Mouse (Mus musculus) lung, embryonic 14.5 days (tissue): ENCODE results near the gene Dmrt1. TPM values are rescaled to one million over a fixed set of nuclear protein-coding genes. Genes with fewer than 3 reads are reported as not detected.

Experiments used
- ATAC-seq: fragments of 200-750 bp; cut with Nextera tagmentation; 2 replicates; pipeline ENCODE4 v1.8.0; 2017; ENCODE audit warnings: mild to moderate bottlenecking, moderate TSS enrichment, moderate library complexity; ENCODE audit not compliant: insufficient read depth
- DNase-seq: peaks from one replicate; pipeline ENCODE4 v3.0.0-alpha.2; 2015
- H3K27ac ChIP-seq: fragments of 300-500 bp; sonication (generic); 2 replicates; pipeline ENCODE4 v1.5.1; 2014; ENCODE audit warnings: low read depth, mild to moderate bottlenecking, moderate library complexity
- H3K27me3 ChIP-seq: fragments of 300-500 bp; sonication (generic); 2 replicates; pipeline ENCODE4 v1.6.1; 2014; ENCODE audit warnings: low read length, control low read depth; ENCODE audit not compliant: insufficient read depth
- H3K36me3 ChIP-seq: fragments of 300-500 bp; sonication (generic); 2 replicates; pipeline ENCODE4 v1.6.1; 2014; ENCODE audit warnings: control low read depth; ENCODE audit not compliant: insufficient read depth
- H3K4me1 ChIP-seq: fragments of 300-500 bp; sonication (generic); 2 replicates; pipeline ENCODE4 v1.6.1; 2014; ENCODE audit warnings: antibody characterized with exemption, control low read depth; ENCODE audit not compliant: insufficient read depth
- H3K4me2 ChIP-seq: fragments of 300-500 bp; sonication (generic); 2 replicates; pipeline ENCODE4 v1.6.1; 2014; ENCODE audit warnings: mild to moderate bottlenecking
- H3K4me3 ChIP-seq: fragments of 300-500 bp; sonication (generic); 2 replicates; pipeline ENCODE4 v1.5.1; 2014; ENCODE audit warnings: low read depth, low read length
- H3K9ac ChIP-seq: fragments of 300-500 bp; sonication (generic); 2 replicates; pipeline ENCODE4 v1.6.1; 2014
- H3K9me3 ChIP-seq: fragments of 300-500 bp; sonication (generic); 2 replicates; pipeline ENCODE4 v1.6.1; 2016; ENCODE audit warnings: low read depth, low read length, control low read depth
- CTCF ChIP-seq: IDR thresholded peaks from 2 replicates; pipeline ENCODE4 v1.5.1; 2016; ENCODE audit warnings: antibody characterized with exemption, low read depth
- WGBS: fragments of 180-500 bp; shearing (Covaris S2); extraction: QIAGEN DNeasy Blood & Tissue Kit; methylation state at CpG from one replicate; pipeline ENCODE4 v1.1.7; 2014; 5-methylcytosine and 5-hydroxymethylcytosine counted together
- polyA plus RNA-seq: library from polyadenylated mRNA; unstranded; fragments of >200 nt; fragmentation: Nextera tagmentation; extraction: Ambion mirVana; gene quantifications from 2 replicates; pipeline ENCODE4 v1.2.1, GENCODE M21; 2014

Gene Dmrt1
- polyA plus RNA-seq, 1 experiment from 2014 or later, result not detected

DNA sequence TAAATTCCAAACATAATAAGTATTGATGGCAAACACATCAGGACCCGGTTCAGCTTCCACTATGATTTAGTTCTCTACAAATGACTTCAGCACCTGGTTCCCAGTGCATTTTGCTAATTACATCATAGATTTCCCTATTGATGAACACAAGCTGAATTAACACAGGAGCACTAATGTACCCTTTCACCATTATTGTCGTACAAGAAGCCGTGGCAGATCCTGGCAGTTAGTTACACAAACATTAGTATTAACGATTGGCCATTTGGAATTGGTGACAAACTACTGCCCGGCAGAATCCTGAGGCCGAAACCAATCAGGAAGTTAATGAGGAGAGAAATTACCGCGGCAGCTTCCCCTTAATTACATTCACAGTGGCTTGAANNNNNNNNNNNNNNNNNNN is 96.5 kb downstream of the Dmrt1 start:
- no peak for DNase-seq
- no peak overlapping the region for H3K4me2 ChIP-seq
- H3K4me1 ChIP-seq, result no peaks in the 10 kb centered on the region
- H3K9ac ChIP-seq, result no peak overlapping the region
- ATAC-seq, result no peak
- peaks cover 90% of the 10 kb centered on the region for H3K27me3 ChIP-seq
- H3K4me3 ChIP-seq, result no peak overlapping the region
- WGBS, result 10% methylated on average over 8 of the region's 8 CpGs
- H3K27ac ChIP-seq, result no peak overlapping the region
- no peaks in the 10 kb centered on the region for H3K9me3 ChIP-seq
- H3K36me3 ChIP-seq, result no peaks in the 10 kb centered on the region
- no peak for TF ChIP-seq CTCF

DNA sequence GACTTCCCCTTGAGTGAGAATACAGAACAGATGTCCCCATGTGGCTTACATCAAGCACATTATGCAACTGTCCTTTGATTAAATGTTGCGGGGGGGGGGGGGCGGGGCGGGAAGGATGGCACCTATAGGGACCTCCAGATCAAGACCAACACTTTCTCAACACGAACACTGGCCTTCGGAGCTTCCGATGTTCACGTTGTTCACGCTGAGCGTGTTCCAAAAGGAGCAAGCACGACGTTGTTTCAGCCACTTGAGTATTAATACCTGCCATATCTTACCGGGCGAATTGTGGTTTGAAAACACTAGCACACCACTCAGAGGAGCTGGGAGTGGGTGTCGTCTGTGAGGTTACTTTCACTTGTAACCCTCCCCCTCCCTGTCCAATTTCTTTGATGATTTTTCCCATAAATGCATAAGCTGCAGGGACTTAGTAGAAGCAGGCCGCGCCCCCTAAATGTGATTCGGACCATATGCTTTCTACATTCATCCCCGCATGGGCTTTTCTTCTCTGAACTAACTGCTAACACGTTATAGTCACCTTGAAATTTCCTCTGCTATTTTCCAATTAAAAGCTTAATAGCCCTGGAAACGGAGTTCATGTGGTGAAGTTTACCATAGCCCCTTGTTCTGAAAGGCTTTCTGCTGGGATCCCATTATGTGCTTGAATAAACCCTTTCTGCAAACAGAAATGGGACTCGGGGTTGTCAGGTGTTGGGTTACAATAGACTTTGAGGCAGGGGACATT is 102.2 kb downstream of the Dmrt1 start:
- no peak overlapping the region for H3K4me2 ChIP-seq
- H3K27ac ChIP-seq, result no peak overlapping the region
- no peak overlapping the region for H3K9ac ChIP-seq
- H3K27me3 ChIP-seq, result peaks cover 99% of the 10 kb centered on the region
- ATAC-seq, result no peak
- H3K9me3 ChIP-seq, result no peaks in the 10 kb centered on the region
- no peaks in the 10 kb centered on the region for H3K36me3 ChIP-seq
- TF ChIP-seq CTCF, result no peak
- H3K4me1 ChIP-seq, result no peaks in the 10 kb centered on the region
- no peak overlapping the region for H3K4me3 ChIP-seq
- no peak for DNase-seq
- 2% methylated on average over 21 of the region's 21 CpGs for WGBS

DNA sequence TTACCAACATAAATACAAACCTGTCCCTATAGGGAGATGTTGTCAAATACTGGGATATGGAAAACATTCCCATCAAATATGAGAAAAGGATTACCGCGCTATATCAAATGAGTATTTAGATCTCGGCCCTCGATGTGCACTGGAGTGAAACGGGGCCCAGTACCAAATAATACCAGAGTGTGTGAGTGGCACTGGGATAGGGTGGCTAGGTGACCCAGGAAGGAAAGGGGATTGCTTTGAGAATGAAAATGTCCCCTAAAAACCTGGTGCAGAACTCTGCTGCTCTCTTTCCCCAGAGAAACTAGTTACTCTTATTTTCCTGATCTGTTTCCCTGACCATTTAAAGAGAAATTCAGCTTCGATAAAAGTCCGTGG is 102.8 kb downstream of the Dmrt1 start:
- Histone ChIP-seq H3K4me2 (no peak overlapping the region), H3K4me3 (no peak overlapping the region), H3K36me3 (no peaks in the 10 kb centered on the region), H3K9me3 (no peaks in the 10 kb centered on the region), H3K27ac (no peak overlapping the region), H3K9ac (no peak overlapping the region), H3K27me3 (peaks cover 99% of the 10 kb centered on the region), H3K4me1 (no peaks in the 10 kb centered on the region)
- no peak for ATAC-seq
- TF ChIP-seq CTCF, result no peak
- WGBS, result 4% methylated on average over 7 of the region's 7 CpGs
- no peak for DNase-seq

DNA sequence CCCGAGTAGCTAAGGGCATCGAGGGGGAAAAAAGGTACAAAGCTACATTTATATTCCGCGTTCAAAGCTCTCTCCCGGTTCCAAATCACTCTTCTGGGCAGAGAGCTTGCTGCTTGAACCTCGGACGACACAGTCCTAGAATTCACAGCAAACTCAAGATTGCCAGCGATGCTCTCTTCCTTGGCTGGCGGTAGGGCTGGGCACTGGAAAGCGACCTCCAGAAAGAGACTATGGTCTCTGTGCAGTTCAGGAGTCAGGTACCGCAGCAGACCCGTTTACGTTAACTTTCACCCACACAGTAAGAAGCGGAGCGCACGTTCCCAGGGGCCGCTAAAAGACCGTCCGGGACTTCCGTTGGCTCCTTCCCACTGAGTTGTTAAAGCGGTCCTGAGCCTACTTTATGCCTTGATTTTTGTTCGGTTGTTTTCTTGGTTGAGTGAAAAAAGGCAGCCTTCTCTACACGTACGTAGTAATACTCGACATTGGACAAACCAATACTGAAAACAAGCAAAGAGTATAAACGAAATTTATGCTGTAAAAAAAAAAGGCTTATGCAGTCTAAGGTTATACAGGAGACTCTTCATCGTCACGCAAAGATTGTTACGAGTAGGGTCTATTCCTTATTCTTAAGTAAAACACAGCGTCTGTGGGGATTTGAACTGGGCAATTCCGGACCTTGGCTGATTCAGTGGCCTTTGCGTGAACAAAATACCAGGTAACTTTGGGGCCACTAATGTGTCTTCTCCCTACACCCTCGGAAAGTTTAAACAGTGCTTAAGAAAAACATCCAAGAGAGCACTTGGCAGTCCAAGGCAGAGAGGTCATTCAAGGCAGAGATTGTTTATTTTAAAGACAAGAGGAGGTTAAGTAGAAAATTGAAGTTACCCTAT is 103.8 kb downstream of the Dmrt1 start:
- WGBS, result 1% methylated on average over 33 of the region's 33 CpGs
- no peak for ATAC-seq
- no peak overlapping the region for H3K4me2 ChIP-seq

DNA sequence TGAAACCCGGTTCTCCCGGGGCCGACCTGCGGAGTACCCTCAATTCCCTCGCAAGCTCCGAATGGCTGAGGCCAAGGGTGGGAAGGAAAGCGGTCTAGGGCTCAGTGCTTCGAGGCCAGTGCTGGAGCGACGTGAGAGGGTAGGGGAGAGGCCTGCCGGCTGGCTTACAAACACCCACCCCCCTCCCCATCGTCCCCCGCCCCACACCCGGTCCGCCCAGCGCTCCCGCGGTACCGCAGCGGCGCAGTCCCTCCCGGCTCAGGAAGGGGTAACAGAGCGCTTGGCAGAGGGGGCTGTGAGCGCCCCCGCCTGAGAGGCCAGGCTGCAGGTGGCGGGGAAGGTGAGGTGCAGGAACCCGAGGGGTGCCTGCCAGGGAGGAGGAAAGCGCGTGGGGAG is 104.6 kb downstream of the Dmrt1 start, which contains the start of gene Dmrt3:
TSS of gene Dmrt3 (plus strand) at position 287 of the 396 bp plus-strand sequence.
- no peak for DNase-seq
- H3K9ac ChIP-seq, result 0 out of 2 replicates have a peak within 1 kb of the TSS, but pooled peaks have one; percentile 6
- H3K36me3 ChIP-seq, result no peaks in the 10 kb centered on the region
- H3K27me3 ChIP-seq, result peaks cover 97% of the 10 kb centered on the region
- no peaks in the 10 kb centered on the region for H3K4me1 ChIP-seq
- TF ChIP-seq CTCF, result no peak
- peak within 1 kb of the TSS; percentile 35 for H3K4me3 ChIP-seq
- WGBS, result under 1% methylated on average over 27 of the region's 29 CpGs
- ATAC-seq, result peak; percentile 32; the same call in 1 of the 2 replicates
- H3K27ac ChIP-seq, result no peak within 1 kb of the TSS
- H3K9me3 ChIP-seq, result no peaks in the 10 kb centered on the region
- H3K4me2 ChIP-seq, result peak within 1 kb of the TSS; percentile 60

More for the DNA sequence above, 103.8 kb downstream of the Dmrt1 start:
- Histone ChIP-seq H3K27ac (no peak overlapping the region), H3K4me1 (no peaks in the 10 kb centered on the region), H3K9me3 (no peaks in the 10 kb centered on the region), H3K36me3 (no peaks in the 10 kb centered on the region), H3K4me3 (no peak overlapping the region; the same call in 1 of the 2 replicates), H3K27me3 (peaks cover 99% of the 10 kb centered on the region), H3K9ac (no peak overlapping the region)
- no peak for TF ChIP-seq CTCF
- no peak for DNase-seq

DNA sequence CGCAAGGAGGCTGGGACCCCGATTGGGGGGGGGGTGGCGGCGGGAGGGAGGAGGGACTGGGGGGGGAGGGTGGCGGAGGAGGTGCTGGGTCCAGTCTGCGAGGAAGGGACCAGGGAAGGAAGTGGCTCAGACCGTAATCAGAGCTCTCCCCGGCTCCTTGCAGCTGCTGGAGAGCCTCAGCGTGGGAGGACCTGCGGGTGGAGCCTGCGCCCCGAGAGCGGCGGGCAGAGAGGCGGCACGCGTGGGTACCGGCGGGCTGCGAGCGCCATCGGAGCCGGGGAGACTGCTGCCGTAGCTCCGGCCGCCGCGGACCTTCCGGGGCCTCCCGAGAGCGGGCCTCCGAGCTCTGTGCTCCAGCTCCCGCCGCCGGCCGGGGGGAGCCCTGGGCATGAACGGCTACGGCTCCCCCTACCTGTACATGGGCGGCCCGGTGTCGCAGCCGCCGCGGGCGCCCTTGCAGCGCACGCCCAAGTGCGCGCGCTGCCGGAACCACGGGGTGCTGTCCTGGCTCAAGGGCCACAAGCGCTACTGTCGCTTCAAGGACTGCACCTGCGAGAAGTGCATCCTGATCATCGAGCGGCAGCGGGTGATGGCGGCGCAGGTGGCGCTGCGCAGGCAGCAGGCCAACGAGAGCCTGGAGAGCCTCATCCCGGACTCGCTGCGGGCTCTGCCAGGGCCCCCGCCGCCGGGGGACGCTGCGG is 105.1 kb downstream of the Dmrt1 start:
- Histone ChIP-seq H3K9ac (0 out of 2 replicates have a peak overlapping the region, but pooled peaks have one; percentile 6), H3K36me3 (no peaks in the 10 kb centered on the region), H3K4me1 (no peaks in the 10 kb centered on the region), H3K27ac (no peak overlapping the region), H3K27me3 (peaks cover 97% of the 10 kb centered on the region), H3K9me3 (no peaks in the 10 kb centered on the region), H3K4me2 (peak overlapping the region; percentile 60), H3K4me3 (peak overlapping the region; percentile 35)
- TF ChIP-seq CTCF, result no peak
- ATAC-seq (peak; percentile 59), DNase-seq (no peak)
- WGBS, result 1% methylated on average over 60 of the region's 71 CpGs
